Mouse (Mus musculus) limb, embryonic 14.5 days (tissue): ENCODE data around the gene Emid1. TPM values are rescaled to one million over a fixed set of nuclear protein-coding genes. Genes with fewer than 3 reads are reported as not detected.

ENCODE experiments used
- ATAC-seq: fragments of 200-750 bp; cut with Nextera tagmentation; 2 replicates; pipeline ENCODE4 v1.8.0; 2017; ENCODE audit warnings: low read depth, moderate number of reproducible peaks, moderate TSS enrichment; ENCODE audit not compliant: low FRiP score
- DNase-seq: peaks from one replicate; pipeline ENCODE4 v3.0.0-alpha.2; 2015; ENCODE audit warnings: low spot score
- H3K27ac ChIP-seq: fragments of 300-500 bp; sonication (generic); replicated peaks from 2 replicates; pipeline ENCODE4 v1.5.1; 2014; ENCODE audit warnings: low read depth, mild to moderate bottlenecking, low read length, moderate library complexity, mixed read lengths
- H3K27me3 ChIP-seq: fragments of 300-500 bp; sonication (generic); 2 replicates; pipeline ENCODE4 v1.6.1; 2014; ENCODE audit warnings: low read length, mixed read lengths; ENCODE audit not compliant: control insufficient read depth, insufficient read depth
- H3K36me3 ChIP-seq: fragments of 300-500 bp; sonication (generic); 2 replicates; pipeline ENCODE4 v1.6.1; 2014; ENCODE audit warnings: mild to moderate bottlenecking, low read length, moderate library complexity, mixed read lengths; ENCODE audit not compliant: control insufficient read depth, insufficient read depth
- H3K4me1 ChIP-seq: fragments of 300-500 bp; sonication (generic); 2 replicates; pipeline ENCODE4 v1.6.1; 2014; ENCODE audit warnings: antibody characterized with exemption, low read length, mixed read lengths; ENCODE audit not compliant: control insufficient read depth, insufficient read depth
- H3K4me2 ChIP-seq: fragments of 300-500 bp; sonication (generic); replicated peaks from 2 replicates; pipeline ENCODE4 v1.6.1; 2014; ENCODE audit warnings: low read depth, mild to moderate bottlenecking, low read length, moderate library complexity; ENCODE audit not compliant: severe bottlenecking
- H3K4me3 ChIP-seq: fragments of 300-500 bp; sonication (generic); replicated peaks from 2 replicates; pipeline ENCODE4 v1.5.1; 2014; ENCODE audit warnings: low read length
- H3K9ac ChIP-seq: fragments of 300-500 bp; sonication (generic); 2 replicates; pipeline ENCODE4 v1.6.1; 2014; ENCODE audit warnings: mild to moderate bottlenecking, low read depth, low read length, moderate library complexity; ENCODE audit not compliant: severe bottlenecking
- H3K9me3 ChIP-seq: fragments of 300-500 bp; sonication (generic); 2 replicates; pipeline ENCODE4 v1.6.1; 2016; ENCODE audit warnings: low read length; ENCODE audit not compliant: control insufficient read depth
- POLR2A ChIP-seq: fragments of 200-500 bp; IDR thresholded peaks from 2 replicates; pipeline ENCODE4 v1.8.0; 2012; ENCODE audit warnings: inconsistent platforms, mild to moderate bottlenecking, moderate library complexity, borderline replicate concordance; ENCODE audit not compliant: insufficient read depth, insufficient read length; ENCODE audit errors: extremely low read depth
- WGBS: fragments of 180-500 bp; shearing (Covaris S2); extraction: QIAGEN DNeasy Blood & Tissue Kit; methylation state at CpG from one replicate; pipeline ENCODE4 v1.1.7; 2014; 5-methylcytosine and 5-hydroxymethylcytosine counted together
- polyA plus RNA-seq, 2 experiments: library from polyadenylated mRNA; depleted of rRNA in 1 of 2; stranded (reverse) in 1 of 2; unstranded in 1 of 2; fragments of >200 nt; fragmentation: Nextera tagmentation in 1 of 2; extraction: Ambion mirVana in 1 of 2; gene quantifications; 2 replicates each; pipeline versions ENCODE4 v1.2.1 to v1.2.3; 2012 to 2014

Emid1 gene
- polyA plus RNA-seq, 2 experiments, result 25.3 to 32.2 TPM

GRCm38 (mm10) chr11:5141965-5142364, 10.1 kb downstream of the Emid1 start:
- Histone ChIP-seq H3K9ac (no peak overlapping the region), H3K9me3 (no peaks in the 10 kb centered on the region), H3K4me1 (peaks cover 11% of the 10 kb centered on the region), H3K27ac (no peak overlapping the region), H3K4me2 (no peak overlapping the region), H3K27me3 (no peaks in the 10 kb centered on the region), H3K36me3 (no peaks in the 10 kb centered on the region), H3K4me3 (no peak overlapping the region)
- no peak for TF ChIP-seq POLR2A
- ATAC-seq (no peak), DNase-seq (no peak)
- WGBS, result 73% methylated on average over 2 of the region's 2 CpGs

GRCm38 (mm10) chr11:5141252-5141651, 10.8 kb downstream of the Emid1 start:
- DNase-seq, result no peak
- Histone ChIP-seq H3K9ac (no peak overlapping the region; the same call in 1 of the 2 replicates), H3K4me1 (peaks cover 11% of the 10 kb centered on the region), H3K4me3 (no peak overlapping the region), H3K4me2 (no peak overlapping the region), H3K9me3 (no peaks in the 10 kb centered on the region), H3K27ac (no peak overlapping the region), H3K36me3 (no peaks in the 10 kb centered on the region), H3K27me3 (no peaks in the 10 kb centered on the region)
- 74% methylated on average over 5 of the region's 5 CpGs for WGBS
- TF ChIP-seq POLR2A, result no peak
- no peak for ATAC-seq

GRCm38 (mm10) chr11:5140619-5141018, 11.4 kb downstream of the Emid1 start:
- H3K27ac ChIP-seq, result no peak overlapping the region

GRCm38 (mm10) chr11:5139372-5139771, 12.7 kb downstream of the Emid1 start:
- H3K36me3 ChIP-seq, result no peaks in the 10 kb centered on the region
- TF ChIP-seq POLR2A, result no peak
- peaks cover 11% of the 10 kb centered on the region for H3K4me1 ChIP-seq
- DNase-seq (no peak), ATAC-seq (no peak)
- WGBS, result 88% methylated on average over 9 of the region's 9 CpGs
- no peak overlapping the region for H3K4me3 ChIP-seq
- H3K9ac ChIP-seq, result no peak overlapping the region
- no peak overlapping the region for H3K27ac ChIP-seq
- H3K9me3 ChIP-seq, result no peaks in the 10 kb centered on the region
- H3K4me2 ChIP-seq, result no peak overlapping the region
- no peaks in the 10 kb centered on the region for H3K27me3 ChIP-seq

More at GRCm38 (mm10) chr11:5140619-5141018, 11.4 kb downstream of the Emid1 start:
- ATAC-seq (no peak), DNase-seq (peak; percentile 36)
- 49% methylated on average over 8 of the region's 8 CpGs for WGBS
- Histone ChIP-seq H3K9me3 (no peaks in the 10 kb centered on the region), H3K4me1 (peaks cover 11% of the 10 kb centered on the region), H3K27me3 (no peaks in the 10 kb centered on the region), H3K9ac (peak overlapping the region; percentile 12; the same call in 1 of the 2 replicates), H3K36me3 (no peaks in the 10 kb centered on the region), H3K4me3 (no peak overlapping the region), H3K4me2 (no peak overlapping the region)
- TF ChIP-seq POLR2A, result no peak

GRCm38 (mm10) chr11:5138642-5139041, 13.4 kb downstream of the Emid1 start:
- H3K4me3 ChIP-seq, result no peak overlapping the region
- H3K9me3 ChIP-seq, result no peaks in the 10 kb centered on the region
- DNase-seq, result no peak
- H3K36me3 ChIP-seq, result no peaks in the 10 kb centered on the region
- peaks cover 11% of the 10 kb centered on the region for H3K4me1 ChIP-seq
- no peak overlapping the region for H3K9ac ChIP-seq
- WGBS, result 82% methylated on average over 2 of the region's 2 CpGs
- no peak overlapping the region for H3K27ac ChIP-seq
- H3K27me3 ChIP-seq, result no peaks in the 10 kb centered on the region
- ATAC-seq, result no peak
- no peak overlapping the region for H3K4me2 ChIP-seq
- no peak for TF ChIP-seq POLR2A

GRCm38 (mm10) chr11:5135914-5136313, 16.1 kb downstream of the Emid1 start:
- no peak for TF ChIP-seq POLR2A
- Histone ChIP-seq H3K4me1 (peaks cover 8% of the 10 kb centered on the region), H3K27ac (peak overlapping the region; percentile 48; the same call in 1 of the 2 replicates), H3K9me3 (no peaks in the 10 kb centered on the region), H3K9ac (peak overlapping the region; percentile 31; the same call in 1 of the 2 replicates), H3K4me2 (no peak overlapping the region), H3K36me3 (no peaks in the 10 kb centered on the region), H3K4me3 (no peak overlapping the region), H3K27me3 (no peaks in the 10 kb centered on the region)
- 54% methylated on average over 11 of the region's 11 CpGs for WGBS
- no peak for ATAC-seq
- DNase-seq, result no peak
